Mouse (Mus musculus): ENCODE measurements around the gene Gm49378. TPM values are rescaled to one million over a fixed set of nuclear protein-coding genes. Genes with fewer than 3 reads are reported as not detected.

The Gm49378 gene
- total RNA-seq, 1 experiment: not detected

- DNase-seq (ENCODE audit: low read depth, low spot score): no peak
- H3K27ac ChIP-seq (ENCODE audit: insufficient read depth, low read depth, low read length, poor library complexity, severe bottlenecking): no peak overlapping the region
- TF ChIP-seq CHD2 (IDR thresholded peaks at IDR 0.05; ENCODE audit: low read depth, low read length) (no peak), HCFC1 (IDR thresholded peaks at IDR 0.05; ENCODE audit: borderline replicate concordance, insufficient read depth, low read length) (no peak), ZNF384 (IDR thresholded peaks at IDR 0.05; ENCODE audit: low read depth, low read length) (no peak), MAFK (IDR thresholded peaks at IDR 0.05; ENCODE audit: insufficient read depth, low read depth, low read length) (no peak), ZC3H11A (IDR thresholded peaks at IDR 0.05; ENCODE audit: borderline replicate concordance, low read depth, low read length) (no peak)
- no peak overlapping the region for H3K4me3 ChIP-seq (ENCODE audit: insufficient read depth in 1 of 2, low read depth in 1 of 2, low read length in 2 of 2, poor library complexity in 1 of 2, severe bottlenecking in 1 of 2)
- H3K36me3 ChIP-seq (ENCODE audit: control insufficient read depth, insufficient read depth, low read length, poor library complexity, severe bottlenecking): no peaks in the 10 kb centered on the region; the same call in 1 of the 2 replicates
- H3K9ac ChIP-seq (ENCODE audit: insufficient read depth, low read depth, low read length, poor library complexity, severe bottlenecking): no peak overlapping the region
- no peaks in the 10 kb centered on the region for H3K9me3 ChIP-seq (ENCODE audit: control insufficient read depth, insufficient read depth, low read depth, low read length)
- in situ Hi-C loops (cut with MboI; ENCODE audit: low sequenced_read_pairs in 2 of 2, unreplicated experiment in 2 of 2): no loop called here
- H3K4me1 ChIP-seq (ENCODE audit: control insufficient read depth in 2 of 2, insufficient read depth in 2 of 2, low read length in 2 of 2, poor library complexity in 1 of 2): peaks cover 0 to 8% of the 10 kb centered on the region in 2 experiments; a peak in 2 of 4 replicates
These were observed 20.9 kb downstream of the Gm49378 start for GRCm38 (mm10) chr14:55616844-55617243.

GRCm38 (mm10) chr14:55615876-55616275 is 21.8 kb downstream of the Gm49378 start:
- TF ChIP-seq ZC3H11A (IDR thresholded peaks at IDR 0.05; ENCODE audit: borderline replicate concordance, low read depth, low read length) (no peak), ZNF384 (IDR thresholded peaks at IDR 0.05; ENCODE audit: low read depth, low read length) (no peak), HCFC1 (IDR thresholded peaks at IDR 0.05; ENCODE audit: borderline replicate concordance, insufficient read depth, low read length) (no peak), CHD2 (IDR thresholded peaks at IDR 0.05; ENCODE audit: low read depth, low read length) (no peak), MAFK (IDR thresholded peaks at IDR 0.05; ENCODE audit: insufficient read depth, low read depth, low read length) (no peak)
- Histone ChIP-seq H3K36me3 (ENCODE audit: control insufficient read depth, insufficient read depth, low read length, poor library complexity, severe bottlenecking) (no peaks in the 10 kb centered on the region; the same call in 1 of the 2 replicates), H3K27ac (ENCODE audit: insufficient read depth, low read depth, low read length, poor library complexity, severe bottlenecking) (no peak overlapping the region), H3K4me1 (ENCODE audit: control insufficient read depth in 2 of 2, insufficient read depth in 2 of 2, low read length in 2 of 2, poor library complexity in 1 of 2) (peaks cover 0 to 8% of the 10 kb centered on the region in 2 experiments; a peak in 2 of 4 replicates), H3K4me3 (ENCODE audit: insufficient read depth in 1 of 2, low read depth in 1 of 2, low read length in 2 of 2, poor library complexity in 1 of 2, severe bottlenecking in 1 of 2) (no peak overlapping the region), H3K9ac (ENCODE audit: insufficient read depth, low read depth, low read length, poor library complexity, severe bottlenecking) (no peak overlapping the region), H3K9me3 (ENCODE audit: control insufficient read depth, insufficient read depth, low read depth, low read length) (no peaks in the 10 kb centered on the region)
- in situ Hi-C loops (cut with MboI; ENCODE audit: low sequenced_read_pairs in 2 of 2, unreplicated experiment in 2 of 2): no loop called here
- no peak for DNase-seq (ENCODE audit: low read depth, low spot score)

GRCm38 (mm10) chr14:55614565-55615178 is 23.0 kb downstream of the Gm49378 start:
- no peak overlapping the region for H3K4me3 ChIP-seq (ENCODE audit: insufficient read depth in 1 of 2, low read depth in 1 of 2, low read length in 2 of 2, poor library complexity in 1 of 2, severe bottlenecking in 1 of 2)
- peaks cover 0 to 8% of the 10 kb centered on the region in 2 experiments; a peak in 2 of 4 replicates for H3K4me1 ChIP-seq (ENCODE audit: control insufficient read depth in 2 of 2, insufficient read depth in 2 of 2, low read length in 2 of 2, poor library complexity in 1 of 2)
- H3K27ac ChIP-seq (ENCODE audit: insufficient read depth, low read depth, low read length, poor library complexity, severe bottlenecking): no peak overlapping the region
- TF ChIP-seq ZNF384 (IDR thresholded peaks at IDR 0.05; ENCODE audit: low read depth, low read length) (no peak), ZC3H11A (IDR thresholded peaks at IDR 0.05; ENCODE audit: borderline replicate concordance, low read depth, low read length) (no peak), HCFC1 (IDR thresholded peaks at IDR 0.05; ENCODE audit: borderline replicate concordance, insufficient read depth, low read length) (no peak), CHD2 (IDR thresholded peaks at IDR 0.05; ENCODE audit: low read depth, low read length) (no peak), MAFK (IDR thresholded peaks at IDR 0.05; ENCODE audit: insufficient read depth, low read depth, low read length) (no peak)
- H3K9ac ChIP-seq (ENCODE audit: insufficient read depth, low read depth, low read length, poor library complexity, severe bottlenecking): no peak overlapping the region
- H3K9me3 ChIP-seq (ENCODE audit: control insufficient read depth, insufficient read depth, low read depth, low read length): no peaks in the 10 kb centered on the region
- in situ Hi-C loops (cut with MboI; ENCODE audit: low sequenced_read_pairs in 2 of 2, unreplicated experiment in 2 of 2): no loop called here
- H3K36me3 ChIP-seq (ENCODE audit: control insufficient read depth, insufficient read depth, low read length, poor library complexity, severe bottlenecking): peaks cover 2% of the 10 kb centered on the region; the same call in 1 of the 2 replicates
- DNase-seq (ENCODE audit: low read depth, low spot score): no peak

GRCm38 (mm10) chr14:55613346-55613745 is 24.3 kb downstream of the Gm49378 start:
- DNase-seq (ENCODE audit: low read depth, low spot score): no peak
- in situ Hi-C loops (cut with MboI; ENCODE audit: low sequenced_read_pairs in 2 of 2, unreplicated experiment in 2 of 2): no loop called here
- peaks cover 9% of the 10 kb centered on the region for H3K36me3 ChIP-seq (ENCODE audit: control insufficient read depth, insufficient read depth, low read length, poor library complexity, severe bottlenecking)
- TF ChIP-seq MAFK (IDR thresholded peaks at IDR 0.05; ENCODE audit: insufficient read depth, low read depth, low read length): no peak
- no peak for TF ChIP-seq CHD2 (IDR thresholded peaks at IDR 0.05; ENCODE audit: low read depth, low read length)
- no peak for TF ChIP-seq ZC3H11A (IDR thresholded peaks at IDR 0.05; ENCODE audit: borderline replicate concordance, low read depth, low read length)
- no peak for TF ChIP-seq ZNF384 (IDR thresholded peaks at IDR 0.05; ENCODE audit: low read depth, low read length)
- TF ChIP-seq HCFC1 (IDR thresholded peaks at IDR 0.05; ENCODE audit: borderline replicate concordance, insufficient read depth, low read length): no peak
- H3K4me3 ChIP-seq (ENCODE audit: insufficient read depth in 1 of 2, low read depth in 1 of 2, low read length in 2 of 2, poor library complexity in 1 of 2, severe bottlenecking in 1 of 2): no peak overlapping the region
- peaks cover 0 to 2% of the 10 kb centered on the region in 2 experiments; a peak in 1 of 4 replicates for H3K4me1 ChIP-seq (ENCODE audit: control insufficient read depth in 2 of 2, insufficient read depth in 2 of 2, low read length in 2 of 2, poor library complexity in 1 of 2)
- H3K9me3 ChIP-seq (ENCODE audit: control insufficient read depth, insufficient read depth, low read depth, low read length): no peaks in the 10 kb centered on the region
- no peak overlapping the region for H3K27ac ChIP-seq (ENCODE audit: insufficient read depth, low read depth, low read length, poor library complexity, severe bottlenecking)
- H3K9ac ChIP-seq (ENCODE audit: insufficient read depth, low read depth, low read length, poor library complexity, severe bottlenecking): no peak overlapping the region
